Mouse (Mus musculus): ENCODE results near the gene 1700029I15Rik. TPM values are rescaled to one million over a fixed set of nuclear protein-coding genes. Genes with fewer than 3 reads are reported as not detected.

1700029I15Rik gene
- total and polyA plus RNA-seq, 3 experiments: 0.67 to 3.4 (median 3.0) TPM

- H3K9ac ChIP-seq (ENCODE audit: insufficient read depth, low read depth): no peak overlapping the region
- in situ Hi-C loops (cut with MboI; ENCODE audit: low pct_ligation_motif_present, low pct_unique_long_range_greater_than_20kb, low sequenced_read_pairs) (no loop called here), dilution Hi-C loops (cut with MboI; ENCODE audit: extremely low pct_ligation_motif_present, extremely low pct_unique_long_range_greater_than_20kb, low sequenced_read_pairs) (no loop called here)
- H3K4me2 ChIP-seq (ENCODE audit: insufficient read depth, low read depth, poor library complexity, severe bottlenecking): no peak overlapping the region
- no peaks in the 10 kb centered on the region for H3K27me3 ChIP-seq (replicated peaks)
- H3K27ac ChIP-seq (ENCODE audit: insufficient read depth, low read depth): no peak overlapping the region
- H3K4me1 ChIP-seq (ENCODE audit: control insufficient read depth in 1 of 2, insufficient read depth in 2 of 2): peaks cover 10 to 53% of the 10 kb centered on the region in 2 experiments
- no peak for TF ChIP-seq KAT2A (IDR thresholded peaks at IDR 0.05; ENCODE audit: insufficient replicate concordance, low read length)
- TF ChIP-seq NRF1 (IDR thresholded peaks at IDR 0.05; ENCODE audit: low read depth, low read length): no peak
- no peak for TF ChIP-seq ZKSCAN1 (IDR thresholded peaks at IDR 0.05; ENCODE audit: borderline replicate concordance, low read depth, low read length)
- no peak for TF ChIP-seq POLR2A (IDR thresholded peaks at IDR 0.05; ENCODE audit: low read depth, low read length)
- TF ChIP-seq EP300 (IDR thresholded peaks at IDR 0.05; ENCODE audit: low read length): no peak
- TF ChIP-seq CTCF (conservative IDR thresholded peaks at IDR 0.05 in 1 of 2, IDR thresholded peaks at IDR 0.05 in 1 of 2; ENCODE audit: low read depth in 2 of 2, low read length in 2 of 2): no peak
- no peak for TF ChIP-seq IRF4 (IDR thresholded peaks at IDR 0.05; ENCODE audit: low read depth, low read length)
- TF ChIP-seq MEF2A (IDR thresholded peaks at IDR 0.05; ENCODE audit: borderline replicate concordance, low read depth, low read length): no peak
- no peak for TF ChIP-seq MAZ (IDR thresholded peaks at IDR 0.05; ENCODE audit: low read depth, low read length)
- TF ChIP-seq SMC3 (IDR thresholded peaks at IDR 0.05; ENCODE audit: low read depth, low read length): no peak
- no peaks in the 10 kb centered on the region for H3K79me2 ChIP-seq (replicated peaks; ENCODE audit: control insufficient read depth, extremely low read depth, insufficient read depth, poor library complexity, severe bottlenecking)
- H3K9me3 ChIP-seq (replicated peaks; ENCODE audit: low read length): peaks cover 10% of the 10 kb centered on the region
- no peak overlapping the region for H3K4me3 ChIP-seq (replicated peaks in 1 of 3; ENCODE audit: low read depth in 2 of 3, low read length in 2 of 3, poor library complexity in 1 of 3)
- H3K36me3 ChIP-seq (replicated peaks in 1 of 2; ENCODE audit: control insufficient read depth in 1 of 2, insufficient read depth in 1 of 2, low read length in 1 of 2): peaks cover 46 to 69% of the 10 kb centered on the region in 2 experiments
- DNase-seq (ENCODE audit: extremely low read depth): no peak
These were observed 22.4 kb downstream of the 1700029I15Rik start for GRCm38 (mm10) chr2:92404737-92405136.

- in situ Hi-C loops (cut with MboI; ENCODE audit: low pct_ligation_motif_present, low pct_unique_long_range_greater_than_20kb, low sequenced_read_pairs): no loop called here
- dilution Hi-C loops (cut with MboI; ENCODE audit: extremely low pct_ligation_motif_present, extremely low pct_unique_long_range_greater_than_20kb, low sequenced_read_pairs): no loop called here
- TF ChIP-seq E2F4 (IDR thresholded peaks at IDR 0.05; ENCODE audit: insufficient replicate concordance, low read depth, low read length): no peak
- no peak for TF ChIP-seq MAX (IDR thresholded peaks at IDR 0.05; ENCODE audit: low read length)
- no peak for TF ChIP-seq ZC3H11A (IDR thresholded peaks at IDR 0.05; ENCODE audit: low read depth, low read length)
- no peak for TF ChIP-seq RCOR1 (conservative IDR thresholded peaks at IDR 0.05; ENCODE audit: low read depth, low read length)
- TF ChIP-seq SIN3A (IDR thresholded peaks at IDR 0.05; ENCODE audit: low read length): peak; percentile 77
- TF ChIP-seq ZNF384 (IDR thresholded peaks at IDR 0.05; ENCODE audit: low read depth, low read length): no peak
- no peak for TF ChIP-seq CHD2 (IDR thresholded peaks at IDR 0.05; ENCODE audit: low read length)
- no peak for TF ChIP-seq USF2 (conservative IDR thresholded peaks at IDR 0.05; ENCODE audit: low read depth, low read length)
- TF ChIP-seq NRF1 (IDR thresholded peaks at IDR 0.05; ENCODE audit: low read depth, low read length): peak; percentile 14; the same call in 1 of the 2 replicates
- no peak for TF ChIP-seq UBTF (IDR thresholded peaks at IDR 0.05; ENCODE audit: low read depth, low read length)
- no peak for TF ChIP-seq HCFC1 (IDR thresholded peaks at IDR 0.05; ENCODE audit: low read depth, low read length)
- TF ChIP-seq BHLHE40 (IDR thresholded peaks at IDR 0.05; ENCODE audit: low read depth, low read length): peak; percentile 62
- TF ChIP-seq KAT2A (IDR thresholded peaks at IDR 0.05; ENCODE audit: insufficient replicate concordance, low read length): no peak
- TF ChIP-seq POLR2A (IDR thresholded peaks at IDR 0.05; ENCODE audit: low read depth, low read length): no peak
- no peak; the same call in 1 of the 2 replicates for TF ChIP-seq RAD21 (IDR thresholded peaks at IDR 0.05; ENCODE audit: low read depth, low read length)
- TF ChIP-seq MEF2A (IDR thresholded peaks at IDR 0.05; ENCODE audit: borderline replicate concordance, low read depth, low read length): no peak
- TF ChIP-seq MAFK (IDR thresholded peaks at IDR 0.05; ENCODE audit: insufficient replicate concordance, low read length): no peak
- peak; percentile 53; the same call in 1 of the 2 replicates for TF ChIP-seq MXI1 (IDR thresholded peaks at IDR 0.05; ENCODE audit: low read depth, low read length)
- no peak for TF ChIP-seq JUND (conservative IDR thresholded peaks at IDR 0.05; ENCODE audit: low read depth, low read length)
- peak; percentile 60 for TF ChIP-seq IRF4 (IDR thresholded peaks at IDR 0.05; ENCODE audit: low read depth, low read length)
- no peak for TF ChIP-seq ZKSCAN1 (IDR thresholded peaks at IDR 0.05; ENCODE audit: borderline replicate concordance, low read depth, low read length)
- no peak for TF ChIP-seq PAX5 (IDR thresholded peaks at IDR 0.05; ENCODE audit: low read length)
- TF ChIP-seq USF1 (IDR thresholded peaks at IDR 0.05; ENCODE audit: low read depth, low read length): no peak
- TF ChIP-seq SMC3 (IDR thresholded peaks at IDR 0.05; ENCODE audit: low read depth, low read length): 0 out of 2 replicates have a peak, but pooled peaks have one; percentile 7
- no peak for TF ChIP-seq TBP (conservative IDR thresholded peaks at IDR 0.05; ENCODE audit: low read depth, low read length)
- no peak for TF ChIP-seq CTCF (conservative IDR thresholded peaks at IDR 0.05 in 1 of 2, IDR thresholded peaks at IDR 0.05 in 1 of 2; ENCODE audit: low read depth in 2 of 2, low read length in 2 of 2)
- TF ChIP-seq TCF12 (IDR thresholded peaks at IDR 0.05; ENCODE audit: low read depth, low read length): no peak
- TF ChIP-seq NELFE (IDR thresholded peaks at IDR 0.05; ENCODE audit: low read depth, low read length): no peak
- no peak for TF ChIP-seq POLR2AphosphoS2 (IDR thresholded peaks at IDR 0.05; ENCODE audit: low read depth, low read length)
- TF ChIP-seq ELF1 (IDR thresholded peaks at IDR 0.05; ENCODE audit: low read depth, low read length): no peak; the same call in 1 of the 2 replicates
These were observed 23.3 kb downstream of the 1700029I15Rik start for GRCm38 (mm10) chr2:92405687-92406086.

More at GRCm38 (mm10) chr2:92405687-92406086, 23.3 kb downstream of the 1700029I15Rik start:
- no peaks in the 10 kb centered on the region for H3K79me2 ChIP-seq (replicated peaks; ENCODE audit: control insufficient read depth, extremely low read depth, insufficient read depth, poor library complexity, severe bottlenecking)
- H3K4me1 ChIP-seq (ENCODE audit: control insufficient read depth in 1 of 2, insufficient read depth in 2 of 2): peaks cover 10 to 53% of the 10 kb centered on the region in 2 experiments
- H3K9ac ChIP-seq (ENCODE audit: insufficient read depth, low read depth): no peak overlapping the region
- H3K4me2 ChIP-seq (ENCODE audit: insufficient read depth, low read depth, poor library complexity, severe bottlenecking): no peak overlapping the region
- no peak overlapping the region for H3K4me3 ChIP-seq (replicated peaks in 1 of 3; ENCODE audit: low read depth in 2 of 3, low read length in 2 of 3, poor library complexity in 1 of 3)
- H3K9me3 ChIP-seq (replicated peaks; ENCODE audit: low read length): peaks cover 6% of the 10 kb centered on the region
- no peaks in the 10 kb centered on the region for H3K27me3 ChIP-seq (replicated peaks)
- DNase-seq (ENCODE audit: extremely low read depth): peak; percentile 87
- peaks cover 55 to 79% of the 10 kb centered on the region in 2 experiments for H3K36me3 ChIP-seq (replicated peaks in 1 of 2; ENCODE audit: control insufficient read depth in 1 of 2, insufficient read depth in 1 of 2, low read length in 1 of 2)
- peak overlapping the region; percentile 17; the same call in 1 of the 2 replicates for H3K27ac ChIP-seq (ENCODE audit: insufficient read depth, low read depth)
